Mouse (Mus musculus) kidney, adult 2 months (tissue): ENCODE measurements at regions not wholly inside any gene's neighbourhood (a gene's known extent, or its start where the extent isn't known, plus 50 kb on each side); places are given as distances from the start of the nearest gene placed in this dataset.

Experiments
- CTCF ChIP-seq: fragments of 200-500 bp; conservative IDR thresholded peaks from 2 replicates; pipeline ENCODE4 v1.5.1; 2011; ENCODE audit warnings: low read depth, mild to moderate bottlenecking, control low read depth, low read length, moderate library complexity, mixed read lengths; ENCODE audit not compliant: insufficient read depth, insufficient read length
- POLR2A ChIP-seq: fragments of 200-500 bp; IDR thresholded peaks from one replicate; pipeline ENCODE4 v1.6.1; 2011; ENCODE audit warnings: low read depth, low read length, control low read depth

GRCm38 (mm10) chr2:172813906-172814305 lies 126.2 kb downstream of the Bmp7 start:
- no peak for TF ChIP-seq CTCF
- TF ChIP-seq POLR2A = no peak
